Mouse (Mus musculus) lung, postnatal 4 days (tissue): ENCODE measurements at regions not wholly inside any gene's neighbourhood (a gene's known extent, or its start where the extent isn't known, plus 50 kb on each side); places are given as distances from the start of the nearest gene placed in this dataset.
"Not testable (repeated sequence)": the region's sequence is repeated elsewhere in the genome, so short reads cannot be mapped to it uniquely, and the experiment has no call there.

Experiments
- DNase-seq, 2 experiments: peaks; one replicate each; pipeline ENCODE4 v3.0.0; 2021

GRCm38 (mm10) chr7:73037638-73038037 lies 337.7 kb upstream of the Rgma start:
- DNase-seq = no peak

GRCm38 (mm10) chr7:73039921-73040320 lies 335.4 kb upstream of the Rgma start:
- DNase-seq = no peak

DNA sequence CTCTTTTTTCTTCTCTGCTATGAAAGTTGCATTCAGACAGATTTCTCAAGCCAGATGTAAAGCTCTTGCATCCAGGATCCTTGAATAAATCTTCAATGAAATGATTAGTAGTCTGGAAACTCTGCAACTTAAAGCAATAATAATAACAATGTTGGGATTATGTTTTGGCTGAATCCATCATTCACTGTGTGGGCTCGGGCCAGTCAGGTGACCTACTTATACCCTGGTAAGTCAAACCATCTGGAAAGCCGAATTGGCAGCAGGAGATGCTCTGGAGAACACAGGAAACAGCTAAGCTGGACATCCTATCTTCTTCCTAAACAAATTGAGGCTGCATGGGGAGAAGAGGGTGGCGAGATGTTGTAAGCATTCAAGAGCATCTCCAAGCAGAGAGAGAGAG lies 331.0 kb upstream of the Rgma start:
- DNase-seq = no peak

- DNase-seq = no peak
Measured at GRCm38 (mm10) chr7:73055891-73056290, 319.4 kb upstream of the Rgma start.

- no peak for DNase-seq
Measured at GRCm38 (mm10) chr7:73063556-73063955, 311.8 kb upstream of the Rgma start.

GRCm38 (mm10) chr7:73068534-73068933 lies 306.8 kb upstream of the Rgma start:
- DNase-seq = no peak

GRCm38 (mm10) chr7:73069352-73069751 lies 306.0 kb upstream of the Rgma start:
- no peak for DNase-seq

GRCm38 (mm10) chr7:73075391-73075790 lies 299.9 kb upstream of the Rgma start:
- not testable (repeated sequence) for DNase-seq

DNA sequence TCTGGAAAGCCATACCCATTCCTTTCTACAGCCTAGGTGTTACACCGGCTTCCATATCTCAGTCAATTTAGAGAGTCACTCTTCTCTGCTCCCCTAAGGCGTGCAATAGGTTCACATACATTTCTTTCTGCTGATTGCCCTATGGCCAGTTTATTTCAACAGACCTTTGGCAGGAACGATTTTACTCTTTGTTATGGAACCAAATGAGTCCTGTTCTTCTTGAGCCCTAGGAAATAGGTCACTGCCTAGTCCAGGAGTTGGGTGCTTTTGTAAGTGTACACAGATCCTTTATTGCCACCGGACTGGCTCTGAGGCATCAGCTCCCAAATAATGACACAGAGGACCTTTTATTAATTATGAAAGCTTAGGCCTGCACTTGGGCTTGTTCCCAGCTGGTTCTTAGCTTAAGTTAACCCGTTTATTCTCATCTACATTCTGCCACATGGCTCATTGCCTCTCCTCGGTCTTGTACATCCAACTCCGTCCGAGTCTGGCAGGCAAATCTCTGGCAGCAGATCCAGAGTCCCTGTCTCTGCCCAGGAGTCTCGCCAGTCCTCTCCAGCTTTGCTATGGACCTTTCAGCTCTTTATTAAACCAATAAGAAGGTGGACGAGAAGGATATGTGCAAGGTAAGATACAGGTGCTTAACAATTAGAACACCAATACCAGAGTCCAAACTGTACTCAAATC lies 287.7 kb upstream of the Rgma start:
- DNase-seq = no peak

- DNase-seq = no peak
Measured at GRCm38 (mm10) chr7:73088321-73088720, 287.0 kb upstream of the Rgma start.

- no peak for DNase-seq
Measured at GRCm38 (mm10) chr7:73091758-73092157, 283.6 kb upstream of the Rgma start.

DNA sequence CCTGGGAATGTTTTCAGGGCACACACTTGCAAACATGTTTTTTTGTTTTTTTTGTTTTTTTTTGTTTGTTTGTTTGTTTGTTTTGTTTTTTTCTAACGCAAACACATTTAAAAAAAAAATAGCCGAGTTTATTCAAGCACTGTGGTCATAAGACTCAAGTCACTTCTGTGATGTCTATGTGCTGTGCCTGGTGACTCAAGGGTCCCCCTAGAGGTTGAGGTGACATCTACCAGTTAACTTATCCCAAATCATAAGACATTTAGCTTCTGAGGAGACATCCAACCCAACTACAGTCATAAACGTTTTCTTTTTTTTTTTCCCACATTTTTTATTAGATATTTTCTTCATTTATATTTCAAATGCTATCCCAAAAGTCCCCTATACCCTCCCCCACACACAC lies 281.2 kb upstream of the Rgma start:
- DNase-seq = no peak

GRCm38 (mm10) chr7:73118871-73119270 lies 256.4 kb upstream of the Rgma start:
- peak; percentile 26 to 34 for DNase-seq

GRCm38 (mm10) chr7:73120276-73120675 lies 255.0 kb upstream of the Rgma start:
- no peak for DNase-seq

DNA sequence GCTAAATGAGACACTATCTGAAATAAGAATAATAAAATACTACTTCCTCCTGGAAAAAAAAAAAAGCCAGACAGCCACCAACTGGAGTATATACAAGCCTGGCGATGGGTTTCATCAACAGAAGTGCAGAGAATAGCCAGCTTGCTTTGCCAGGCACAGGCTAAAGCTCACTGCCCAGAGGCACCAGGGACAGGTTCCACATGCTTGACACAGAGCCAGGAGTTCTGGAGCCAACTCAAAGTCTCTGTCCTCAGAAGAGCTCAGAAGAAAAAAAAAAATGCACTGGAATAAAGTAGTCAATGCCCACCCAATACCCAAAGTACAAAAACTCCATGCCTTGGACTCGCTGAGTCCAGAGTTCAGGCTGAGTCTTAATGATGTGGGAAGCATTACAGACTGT lies 250.3 kb upstream of the Rgma start:
- DNase-seq = no peak

DNA sequence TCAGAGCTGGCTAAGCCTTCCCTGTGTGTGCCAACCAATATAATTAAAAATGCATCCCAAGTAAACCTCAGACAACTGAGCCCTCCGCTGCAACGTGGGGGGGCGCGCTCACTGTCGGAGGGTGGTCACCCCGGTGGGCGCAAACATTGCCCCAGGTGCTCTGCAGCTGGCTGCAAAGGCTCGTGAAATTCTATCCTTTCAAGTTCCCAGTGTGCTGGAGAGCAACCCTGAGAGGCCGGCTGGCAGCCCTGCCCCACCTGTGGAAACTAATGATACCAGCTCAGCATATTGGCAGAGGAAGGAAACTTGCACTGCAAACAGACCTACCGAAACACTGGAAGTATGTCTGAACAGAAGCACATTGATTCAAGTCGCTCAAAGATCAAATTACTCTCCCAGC lies 249.4 kb upstream of the Rgma start:
- no peak for DNase-seq

DNA sequence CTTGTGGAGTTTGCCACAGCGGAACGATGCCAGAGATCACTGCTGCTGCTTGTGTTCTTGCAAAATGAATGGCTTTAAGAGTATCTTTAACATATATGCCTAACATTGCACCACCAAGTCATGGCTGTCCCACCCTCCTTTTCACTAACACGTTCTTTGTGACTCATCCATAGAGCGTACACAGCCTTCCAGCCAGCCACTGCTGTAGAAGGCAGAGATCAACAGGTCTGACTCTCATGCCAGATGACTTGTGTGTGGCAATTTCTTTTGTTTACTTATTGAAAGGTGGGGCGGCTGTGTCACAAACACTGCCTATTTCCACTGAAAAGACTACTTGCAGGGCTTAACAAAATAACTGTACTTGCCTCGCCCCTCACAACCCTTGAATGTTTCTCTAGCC lies 239.5 kb upstream of the Rgma start:
- no peak for DNase-seq

DNA sequence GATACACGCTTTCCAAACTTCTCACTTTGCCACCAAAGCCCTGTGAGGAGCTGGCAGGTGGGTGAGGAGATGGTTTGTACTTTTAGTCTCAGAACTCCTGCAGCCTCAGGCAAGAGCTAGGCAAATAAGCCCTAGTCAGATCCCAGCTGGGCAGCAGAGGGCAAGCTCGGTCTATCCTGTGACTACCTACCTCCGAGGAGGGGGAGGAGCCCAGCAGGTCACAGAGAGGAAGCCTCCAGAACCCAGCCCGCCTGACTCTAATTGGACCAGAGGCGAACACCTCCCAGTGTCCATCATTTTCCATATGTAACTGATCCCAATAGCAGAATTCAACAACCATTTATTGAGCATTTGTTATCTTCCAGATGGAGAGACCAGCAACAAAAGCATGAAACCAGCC lies 237.0 kb upstream of the Rgma start:
- DNase-seq = peak in 1 of 2 experiments; percentile 14

- DNase-seq = no peak
Measured at GRCm38 (mm10) chr7:73138861-73139493, 236.3 kb upstream of the Rgma start.

- DNase-seq = no peak
Measured at GRCm38 (mm10) chr7:73139901-73140300, 235.4 kb upstream of the Rgma start.

DNA sequence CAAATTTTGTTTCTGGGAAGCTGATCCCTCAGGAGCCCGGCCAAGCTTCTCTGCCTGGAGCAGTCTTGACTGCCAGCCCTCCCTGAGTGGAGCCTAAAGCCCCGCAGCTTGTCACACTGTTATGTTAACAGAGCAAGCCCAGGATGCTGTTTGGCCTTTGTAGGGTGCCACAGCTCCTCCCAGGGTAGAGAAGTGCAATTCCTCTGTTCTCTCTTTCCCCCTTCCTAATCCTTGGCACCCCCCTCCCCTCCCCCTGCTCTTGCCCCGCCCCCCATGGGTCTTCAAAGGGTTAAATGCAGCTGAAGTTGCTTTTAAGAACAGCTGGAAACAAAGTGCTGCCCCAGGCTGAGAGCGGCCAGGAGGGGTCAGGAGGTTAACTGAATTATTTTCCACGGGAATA lies 234.1 kb upstream of the Rgma start:
- no peak for DNase-seq

DNA sequence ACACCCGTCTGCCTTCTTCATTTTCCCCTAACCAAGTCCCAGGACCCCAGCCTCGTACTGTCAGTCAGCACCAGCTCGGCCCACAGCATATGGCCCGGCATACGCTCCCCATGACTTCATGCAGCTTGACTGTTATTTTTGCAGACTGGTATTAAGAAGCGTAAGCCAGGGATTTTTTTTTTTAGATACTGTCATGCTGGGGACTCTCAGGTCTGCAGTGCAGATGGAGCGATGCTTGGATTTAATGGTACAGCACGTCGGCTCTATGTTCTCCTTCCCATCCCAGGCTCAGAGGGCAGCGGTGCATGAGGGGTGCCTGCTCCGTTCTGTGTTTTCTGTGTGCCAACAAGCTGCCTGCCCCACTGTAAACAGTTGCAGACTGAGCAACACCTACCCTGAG lies 231.4 kb upstream of the Rgma start:
- DNase-seq = no peak

- DNase-seq = no peak
Measured at GRCm38 (mm10) chr7:73144846-73145245, 230.5 kb upstream of the Rgma start.

- no peak for DNase-seq
Measured at GRCm38 (mm10) chr7:73147251-73147650, 228.1 kb upstream of the Rgma start.

GRCm38 (mm10) chr7:73150436-73150835 lies 224.9 kb upstream of the Rgma start:
- DNase-seq = no peak
